Mouse (Mus musculus): ENCODE results near the gene Filip1. TPM values are rescaled to one million over a fixed set of nuclear protein-coding genes. Genes with fewer than 3 reads are reported as not detected.
A peak's percentile ranks its signal among the peaks of the same experiment; 100 is the strongest.
"Not testable (repeated sequence)": the region's sequence is repeated elsewhere in the genome, so short reads cannot be mapped to it uniquely, and the experiment has no call there.

Filip1 gene
- polyA plus RNA-seq, 1 experiment from 2014 or later = 4.2 TPM

DNA sequence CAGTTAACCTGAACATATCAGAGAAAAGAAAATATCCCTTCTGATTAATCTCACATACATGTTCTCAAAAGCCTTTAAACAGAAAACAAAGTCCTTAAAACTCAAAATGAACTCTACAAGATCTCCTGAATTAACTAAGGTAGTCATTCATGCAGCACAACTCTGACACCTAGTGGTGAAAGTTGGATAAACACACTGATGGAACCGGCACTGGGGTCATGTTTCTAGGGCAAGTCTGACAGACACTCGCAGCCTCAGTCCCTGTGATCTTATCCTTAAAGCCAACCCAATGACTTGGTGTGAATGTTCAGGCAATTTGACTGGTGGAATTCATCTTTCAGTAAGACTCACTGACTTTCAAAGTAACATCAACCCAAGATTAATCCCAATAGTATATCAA, 13.4 kb upstream of the Filip1 start:
- no peak for ATAC-seq (ENCODE audit: low FRiP score, low TSS enrichment)
- H3K4me2 ChIP-seq (ENCODE audit: low read length) = no peak overlapping the region
- H3K27me3 ChIP-seq (ENCODE audit: control insufficient read depth, insufficient read depth, low read length) = no peaks in the 10 kb centered on the region
- H3K4me3 ChIP-seq (replicated peaks; ENCODE audit: low read depth, low read length) = no peak overlapping the region
- no peaks in the 10 kb centered on the region for H3K36me3 ChIP-seq (ENCODE audit: control insufficient read depth, insufficient read depth, low read length)
- peak; percentile 84 for DNase-seq
- no peaks in the 10 kb centered on the region for H3K4me1 ChIP-seq (ENCODE audit: control insufficient read depth, insufficient read depth, low read length)
- 3% methylated on average over 2 of the region's 2 CpGs for WGBS
- no peak overlapping the region for H3K9ac ChIP-seq (replicated peaks; ENCODE audit: low read length)
- no peak overlapping the region for H3K27ac ChIP-seq (replicated peaks; ENCODE audit: low read depth, low read length)
- H3K9me3 ChIP-seq (ENCODE audit: control insufficient read depth, low read length) = no peaks in the 10 kb centered on the region

DNA sequence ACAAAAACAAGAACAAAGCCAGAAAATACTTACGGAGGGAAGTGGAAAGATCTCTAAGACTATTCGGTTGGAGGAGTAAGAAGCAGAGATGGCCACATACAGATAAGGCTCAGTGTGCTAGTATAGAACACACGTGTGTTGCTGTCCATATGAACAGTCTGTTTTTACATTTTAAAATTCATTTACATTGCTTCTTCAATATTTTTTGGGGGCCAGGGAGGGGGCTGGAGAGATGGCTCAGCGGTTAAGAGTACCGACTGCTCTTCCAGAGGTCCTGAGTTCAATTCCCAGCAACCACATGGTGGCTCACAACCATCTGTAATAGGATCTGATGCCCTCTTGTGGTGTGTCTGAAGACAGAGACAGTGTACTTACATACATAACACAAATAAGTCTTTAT, 12.7 kb upstream of the Filip1 start:
- ATAC-seq (ENCODE audit: low FRiP score, low TSS enrichment); H3K27ac ChIP-seq (replicated peaks; ENCODE audit: low read depth, low read length); DNase-seq; H3K9me3 ChIP-seq (ENCODE audit: control insufficient read depth, low read length); H3K27me3 ChIP-seq (ENCODE audit: control insufficient read depth, insufficient read depth, low read length); H3K4me2 ChIP-seq (ENCODE audit: low read length); H3K36me3 ChIP-seq (ENCODE audit: control insufficient read depth, insufficient read depth, low read length); H3K4me3 ChIP-seq (replicated peaks; ENCODE audit: low read depth, low read length); H3K4me1 ChIP-seq (ENCODE audit: control insufficient read depth, insufficient read depth, low read length); H3K9ac ChIP-seq (replicated peaks; ENCODE audit: low read length): not testable (repeated sequence)
- WGBS = 92% methylated on average over 5 of the region's 5 CpGs

DNA sequence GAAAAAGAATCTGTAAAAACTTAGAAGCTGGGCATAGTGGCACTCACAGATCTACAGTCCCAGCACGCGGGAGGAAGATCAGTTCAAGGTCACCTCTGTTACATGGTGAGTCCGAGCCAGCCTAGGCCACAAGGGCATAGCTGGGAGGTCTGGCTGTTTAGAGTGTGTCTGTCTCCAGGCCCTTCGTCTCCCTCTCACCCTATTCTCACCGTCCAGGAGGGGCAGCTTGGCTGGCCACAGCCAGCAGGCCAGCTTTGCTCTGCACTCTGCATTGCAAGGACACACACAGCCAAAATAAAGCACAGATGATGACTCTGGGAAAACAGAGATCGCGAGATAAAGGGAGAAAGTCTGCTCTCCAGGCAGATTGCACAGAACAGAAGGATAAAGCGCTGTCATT, 10.2 kb upstream of the Filip1 start:
- Histone ChIP-seq H3K4me1 (ENCODE audit: control insufficient read depth, insufficient read depth, low read length) (no peaks in the 10 kb centered on the region), H3K4me2 (ENCODE audit: low read length) (no peak overlapping the region), H3K9ac (replicated peaks; ENCODE audit: low read length) (no peak overlapping the region), H3K36me3 (ENCODE audit: control insufficient read depth, insufficient read depth, low read length) (no peaks in the 10 kb centered on the region), H3K27me3 (ENCODE audit: control insufficient read depth, insufficient read depth, low read length) (no peaks in the 10 kb centered on the region), H3K27ac (replicated peaks; ENCODE audit: low read depth, low read length) (no peak overlapping the region), H3K4me3 (replicated peaks; ENCODE audit: low read depth, low read length) (no peak overlapping the region), H3K9me3 (ENCODE audit: control insufficient read depth, low read length) (no peaks in the 10 kb centered on the region)
- no peak for ATAC-seq (ENCODE audit: low FRiP score, low TSS enrichment)
- DNase-seq = no peak
- 65% methylated on average over 8 of the region's 8 CpGs for WGBS

DNA sequence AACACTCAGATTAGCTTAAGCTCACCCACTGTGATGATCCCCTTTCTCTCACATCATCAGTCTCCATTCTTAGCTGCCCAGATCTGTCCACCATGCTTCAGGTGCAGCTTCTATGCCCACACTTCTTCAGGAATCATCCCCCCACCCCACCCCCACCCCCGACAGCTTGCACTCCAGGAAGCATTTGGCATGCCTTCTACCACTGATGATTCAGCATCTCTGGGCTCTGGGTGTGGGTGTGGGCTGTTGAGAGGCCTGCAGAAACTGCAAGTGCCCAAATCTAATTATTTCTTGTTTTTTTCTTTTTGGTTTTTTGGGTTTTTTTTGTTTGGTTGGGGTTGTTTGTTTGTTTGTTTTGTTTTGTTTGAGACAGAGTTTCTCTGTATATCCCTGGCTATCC, 9.0 kb upstream of the Filip1 start:
- Histone ChIP-seq H3K4me1 (ENCODE audit: control insufficient read depth, insufficient read depth, low read length) (no peaks in the 10 kb centered on the region), H3K9ac (replicated peaks; ENCODE audit: low read length) (no peak overlapping the region), H3K27ac (replicated peaks; ENCODE audit: low read depth, low read length) (no peak overlapping the region), H3K9me3 (ENCODE audit: control insufficient read depth, low read length) (no peaks in the 10 kb centered on the region), H3K4me2 (ENCODE audit: low read length) (no peak overlapping the region), H3K4me3 (replicated peaks; ENCODE audit: low read depth, low read length) (no peak overlapping the region), H3K36me3 (ENCODE audit: control insufficient read depth, insufficient read depth, low read length) (no peaks in the 10 kb centered on the region), H3K27me3 (ENCODE audit: control insufficient read depth, insufficient read depth, low read length) (no peaks in the 10 kb centered on the region)
- no peak for DNase-seq
- no peak for ATAC-seq (ENCODE audit: low FRiP score, low TSS enrichment)
- WGBS = 46% methylated on average over 1 of the region's 1 CpGs

DNA sequence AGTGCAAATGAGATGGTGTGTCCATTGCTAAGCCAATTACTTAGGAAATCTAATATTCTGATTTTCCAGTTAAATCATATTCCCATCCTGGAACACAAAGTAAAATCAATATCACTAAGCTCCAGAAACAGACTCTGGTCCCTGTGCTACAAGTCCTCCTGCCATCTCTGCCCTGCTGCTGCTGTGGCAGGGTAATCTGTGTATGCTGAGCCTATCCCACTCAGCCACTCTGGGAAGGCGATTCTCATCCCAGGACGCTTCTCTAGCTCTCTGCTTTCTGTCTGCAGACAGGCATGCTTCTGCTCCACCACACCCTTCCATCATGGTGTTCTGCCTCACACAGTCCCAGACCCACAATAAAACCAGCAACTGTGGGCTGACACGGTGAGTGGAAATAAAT, 7.8 kb upstream of the Filip1 start:
- Histone ChIP-seq H3K4me2 (ENCODE audit: low read length) (no peak overlapping the region), H3K4me1 (ENCODE audit: control insufficient read depth, insufficient read depth, low read length) (no peaks in the 10 kb centered on the region), H3K9ac (replicated peaks; ENCODE audit: low read length) (no peak overlapping the region), H3K4me3 (replicated peaks; ENCODE audit: low read depth, low read length) (no peak overlapping the region), H3K9me3 (ENCODE audit: control insufficient read depth, low read length) (no peaks in the 10 kb centered on the region), H3K27ac (replicated peaks; ENCODE audit: low read depth, low read length) (no peak overlapping the region), H3K27me3 (ENCODE audit: control insufficient read depth, insufficient read depth, low read length) (no peaks in the 10 kb centered on the region), H3K36me3 (ENCODE audit: control insufficient read depth, insufficient read depth, low read length) (no peaks in the 10 kb centered on the region)
- WGBS = 66% methylated on average over 3 of the region's 3 CpGs
- ATAC-seq (ENCODE audit: low FRiP score, low TSS enrichment) (no peak), DNase-seq (no peak)

DNA sequence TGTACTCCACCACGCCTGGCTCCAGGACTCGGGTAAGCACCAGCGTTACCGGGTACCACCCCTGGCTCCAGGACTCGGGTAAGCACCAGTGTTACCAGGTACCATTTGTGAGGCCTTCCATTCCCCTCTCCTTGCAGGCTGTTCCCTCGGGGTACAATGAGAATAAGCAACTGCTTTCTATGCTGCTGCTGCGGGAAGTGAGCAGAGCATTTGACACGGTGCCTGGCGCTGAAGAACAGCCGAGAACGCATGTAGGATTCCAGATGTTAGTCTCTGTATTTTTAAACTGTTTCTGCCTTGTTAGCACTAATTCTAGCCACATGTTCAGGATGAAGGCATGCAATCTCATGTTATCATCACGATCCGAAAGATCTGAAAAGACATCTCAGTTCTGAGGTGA, 635 bp downstream of the Filip1 start:
- Histone ChIP-seq H3K9me3 (ENCODE audit: control insufficient read depth, low read length) (no peaks in the 10 kb centered on the region), H3K9ac (replicated peaks; ENCODE audit: low read length) (no peak overlapping the region), H3K4me1 (ENCODE audit: control insufficient read depth, insufficient read depth, low read length) (no peaks in the 10 kb centered on the region), H3K4me3 (replicated peaks; ENCODE audit: low read depth, low read length) (no peak overlapping the region), H3K36me3 (ENCODE audit: control insufficient read depth, insufficient read depth, low read length) (no peaks in the 10 kb centered on the region), H3K4me2 (ENCODE audit: low read length) (no peak overlapping the region), H3K27ac (replicated peaks; ENCODE audit: low read depth, low read length) (no peak overlapping the region), H3K27me3 (ENCODE audit: control insufficient read depth, insufficient read depth, low read length) (no peaks in the 10 kb centered on the region)
- WGBS = 88% methylated on average over 13 of the region's 13 CpGs
- no peak for ATAC-seq (ENCODE audit: low FRiP score, low TSS enrichment)
- no peak for DNase-seq

DNA sequence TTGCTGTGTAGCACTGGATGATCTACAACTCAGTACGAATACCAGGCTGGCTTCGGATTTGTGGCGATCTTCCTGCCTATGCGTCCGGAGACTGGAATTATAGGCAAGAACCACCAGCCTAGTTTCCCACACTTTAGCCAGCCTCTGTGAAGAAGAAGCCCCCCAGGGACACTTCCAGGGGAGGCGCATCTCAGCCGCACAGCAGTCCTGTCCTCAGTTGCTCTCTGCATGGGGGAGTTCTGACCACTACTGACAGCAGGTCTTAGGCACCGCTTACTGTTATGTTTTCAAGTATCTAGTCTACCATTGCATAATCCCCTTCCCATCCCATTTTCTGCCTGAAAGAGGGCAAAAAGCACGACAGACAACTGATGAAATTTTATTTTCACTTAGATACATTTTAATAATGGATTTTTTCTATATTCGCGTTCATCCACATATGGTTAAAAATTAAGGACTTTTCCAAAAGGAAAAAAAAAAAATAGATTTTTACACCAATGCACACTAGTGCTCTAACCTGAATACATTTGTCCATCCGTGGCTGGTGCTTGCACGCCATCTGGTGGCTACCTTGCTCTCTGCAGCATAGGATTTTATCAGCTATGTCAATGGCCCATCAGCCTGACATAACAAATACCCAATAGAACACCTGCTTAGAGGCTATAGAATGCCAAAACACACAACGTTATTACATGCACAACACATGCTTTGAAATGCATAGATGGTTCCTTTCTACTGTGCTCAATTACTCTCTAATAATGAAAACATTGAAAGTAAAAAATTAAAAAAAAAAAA, 10.1 kb downstream of the Filip1 start:
- Histone ChIP-seq H3K27ac (replicated peaks; ENCODE audit: low read depth, low read length) (no peak overlapping the region), H3K9me3 (ENCODE audit: control insufficient read depth, low read length) (no peaks in the 10 kb centered on the region), H3K4me2 (ENCODE audit: low read length) (peak overlapping the region; percentile 12; the same call in 1 of the 2 replicates), H3K9ac (replicated peaks; ENCODE audit: low read length) (no peak overlapping the region; the same call in 1 of the 2 replicates), H3K4me1 (ENCODE audit: control insufficient read depth, insufficient read depth, low read length) (no peaks in the 10 kb centered on the region), H3K4me3 (replicated peaks; ENCODE audit: low read depth, low read length) (no peak overlapping the region), H3K27me3 (ENCODE audit: control insufficient read depth, insufficient read depth, low read length) (no peaks in the 10 kb centered on the region), H3K36me3 (ENCODE audit: control insufficient read depth, insufficient read depth, low read length) (no peaks in the 10 kb centered on the region)
- 32% methylated on average over 14 of the region's 14 CpGs for WGBS
- DNase-seq (peak; percentile 92), ATAC-seq (ENCODE audit: low FRiP score, low TSS enrichment) (peak; percentile 73)

DNA sequence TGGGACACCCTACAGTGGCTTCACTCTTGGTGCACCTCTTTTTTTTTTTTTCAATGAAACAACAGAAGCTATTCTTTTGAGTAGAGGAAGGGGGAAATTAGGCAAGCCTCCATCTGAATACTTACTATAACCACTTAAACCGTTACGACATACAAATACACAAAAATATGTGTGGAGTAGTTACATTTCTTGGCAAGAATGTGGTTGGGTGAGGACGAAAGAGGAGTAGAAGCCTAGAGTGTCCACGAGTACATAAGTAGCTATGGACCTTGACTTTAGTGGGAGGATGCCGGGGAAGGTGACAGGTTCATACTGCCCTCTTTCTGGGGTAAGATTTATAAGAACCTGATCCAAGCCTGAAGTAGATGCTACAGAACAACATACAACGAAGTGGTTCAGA, 15.4 kb downstream of the Filip1 start:
- no peak overlapping the region for H3K4me3 ChIP-seq (replicated peaks; ENCODE audit: low read depth, low read length)
- no peak for DNase-seq
- H3K36me3 ChIP-seq (ENCODE audit: control insufficient read depth, insufficient read depth, low read length) = no peaks in the 10 kb centered on the region

DNA sequence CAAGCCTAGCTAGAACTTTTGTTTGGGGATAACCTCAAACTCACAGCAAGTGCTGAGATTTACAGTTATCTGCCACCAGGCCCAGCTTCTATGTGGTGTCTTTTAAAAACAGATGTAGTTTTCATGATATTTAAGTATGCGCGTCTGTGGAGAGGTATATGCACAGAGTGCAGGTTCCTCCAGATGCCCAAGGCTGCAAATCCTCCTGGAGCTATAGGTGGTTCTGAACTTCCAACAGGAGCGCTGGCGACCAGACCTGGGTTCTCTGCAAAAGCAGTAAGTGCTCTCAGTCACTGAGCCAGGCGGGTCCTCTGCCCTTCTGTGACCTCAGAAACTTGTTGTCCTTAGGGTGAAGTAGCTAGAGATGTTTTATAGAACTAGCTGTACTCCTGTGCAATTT, 18.4 kb downstream of the Filip1 start:
- WGBS = 96% methylated on average over 5 of the region's 5 CpGs
- no peaks in the 10 kb centered on the region for H3K27me3 ChIP-seq (ENCODE audit: control insufficient read depth, insufficient read depth, low read length)
- ATAC-seq (ENCODE audit: low FRiP score, low TSS enrichment) = no peak

More for the DNA sequence above, 15.4 kb downstream of the Filip1 start:
- 93% methylated on average over 6 of the region's 6 CpGs for WGBS
- no peak overlapping the region for H3K9ac ChIP-seq (replicated peaks; ENCODE audit: low read length)
- no peak overlapping the region for H3K27ac ChIP-seq (replicated peaks; ENCODE audit: low read depth, low read length)
- no peak overlapping the region for H3K4me2 ChIP-seq (ENCODE audit: low read length)
- no peaks in the 10 kb centered on the region for H3K27me3 ChIP-seq (ENCODE audit: control insufficient read depth, insufficient read depth, low read length)
- H3K9me3 ChIP-seq (ENCODE audit: control insufficient read depth, low read length) = no peaks in the 10 kb centered on the region
- H3K4me1 ChIP-seq (ENCODE audit: control insufficient read depth, insufficient read depth, low read length) = no peaks in the 10 kb centered on the region
- no peak for ATAC-seq (ENCODE audit: low FRiP score, low TSS enrichment)

More for the DNA sequence above, 18.4 kb downstream of the Filip1 start:
- Histone ChIP-seq H3K9me3 (ENCODE audit: control insufficient read depth, low read length) (no peaks in the 10 kb centered on the region), H3K9ac (replicated peaks; ENCODE audit: low read length) (no peak overlapping the region), H3K27ac (replicated peaks; ENCODE audit: low read depth, low read length) (no peak overlapping the region), H3K36me3 (ENCODE audit: control insufficient read depth, insufficient read depth, low read length) (no peaks in the 10 kb centered on the region), H3K4me3 (replicated peaks; ENCODE audit: low read depth, low read length) (no peak overlapping the region), H3K4me1 (ENCODE audit: control insufficient read depth, insufficient read depth, low read length) (no peaks in the 10 kb centered on the region), H3K4me2 (ENCODE audit: low read length) (no peak overlapping the region)
- no peak for DNase-seq

Data from midbrain, embryonic 14.5 days (tissue).